Mouse (Mus musculus) MEL (cell line): ENCODE measurements around the gene Trpc4. TPM values are rescaled to one million over a fixed set of nuclear protein-coding genes. Genes with fewer than 3 reads are reported as not detected.

Experiments used
- DNase-seq: peaks from one replicate; pipeline ENCODE4 v3.0.0; 2011; ENCODE audit warnings: low read depth, low spot score
- H3K27ac ChIP-seq: 2 replicates; pipeline ENCODE4 v1.5.1; 2012; ENCODE audit warnings: low read depth, mild to moderate bottlenecking, control low read depth, low read length, moderate library complexity; ENCODE audit not compliant: control insufficient read depth
- H3K27me3 ChIP-seq, 2 experiments: fragments of 150-350 bp in 1 of 2; sonication (generic) in 1 of 2; 2 replicates each; pipeline ENCODE4 v1.6.1; 2012; ENCODE audit warnings: low read length in 2 of 2, mild to moderate bottlenecking in 2 of 2, improper control_type of control experiment in 1 of 2, moderate library complexity in 1 of 2; ENCODE audit not compliant: insufficient read depth in 2 of 2, control insufficient read depth in 1 of 2
- H3K36me3 ChIP-seq, 2 experiments: 2 replicates each; pipeline ENCODE4 v1.6.1; 2012 to 2014; ENCODE audit warnings: low read length in 2 of 2, improper control_type of control experiment in 1 of 2, inconsistent platforms in 1 of 2, mild to moderate bottlenecking in 1 of 2; ENCODE audit not compliant: insufficient read depth in 2 of 2, control insufficient read depth in 1 of 2
- H3K4me1 ChIP-seq, 2 experiments: fragments of 150-350 bp in 1 of 2; sonication (generic) in 1 of 2; 2 replicates each; pipeline ENCODE4 v1.6.1; 2012; ENCODE audit warnings: low read length in 2 of 2, improper control_type of control experiment in 1 of 2, mild to moderate bottlenecking in 1 of 2; ENCODE audit not compliant: insufficient read depth in 2 of 2, control insufficient read depth in 1 of 2
- H3K4me3 ChIP-seq, 2 experiments: fragments of 150-350 bp in 1 of 2; sonication (generic) in 1 of 2; 2 replicates each; pipeline ENCODE4 v1.5.1; 2012; ENCODE audit warnings: low read depth in 2 of 2, low read length in 2 of 2, mild to moderate bottlenecking in 2 of 2, moderate library complexity in 2 of 2, control low read depth in 1 of 2, improper control_type of control experiment in 1 of 2; ENCODE audit not compliant: control insufficient read depth in 1 of 2, insufficient read depth in 1 of 2
- H3K79me2 ChIP-seq: 2 replicates; pipeline ENCODE4 v1.6.1; 2012; ENCODE audit warnings: mild to moderate bottlenecking, low read length, moderate library complexity; ENCODE audit not compliant: control insufficient read depth, poor library complexity, insufficient read depth
- H3K9ac ChIP-seq: 2 replicates; pipeline ENCODE4 v1.6.1; 2012; ENCODE audit warnings: low read depth, mild to moderate bottlenecking, control low read depth, low read length, moderate library complexity; ENCODE audit not compliant: control insufficient read depth, poor library complexity, severe bottlenecking
- H3K9me3 ChIP-seq: fragments of 150-350 bp; sonication (generic); replicated peaks from 2 replicates; pipeline ENCODE4 v1.6.1; 2012; ENCODE audit warnings: mild to moderate bottlenecking, low read length, improper control_type of control experiment, moderate library complexity; ENCODE audit not compliant: insufficient read depth
- CHD2 ChIP-seq: IDR thresholded peaks from 2 replicates; pipeline ENCODE4 v1.6.1; 2011; ENCODE audit warnings: low read length, improper control_type of control experiment
- CTCF ChIP-seq, 3 experiments: IDR thresholded peaks in 2 of 3; conservative IDR thresholded peaks in 1 of 3; 2 replicates each; pipeline ENCODE4 v1.5.1; 2011 to 2012; ENCODE audit warnings: low read length in 3 of 3, low read depth in 2 of 3, mild to moderate bottlenecking in 2 of 3, improper control_type of control experiment in 1 of 3, inconsistent platforms in 1 of 3, mixed read lengths in 1 of 3, moderate library complexity in 1 of 3; ENCODE audit not compliant: control insufficient read depth in 1 of 3, insufficient read depth in 1 of 3, poor library complexity in 1 of 3, severe bottlenecking in 1 of 3
- E2F4 ChIP-seq: IDR thresholded peaks from 2 replicates; pipeline ENCODE4 v1.6.1; 2011; ENCODE audit warnings: low read depth, low read length, improper control_type of control experiment, borderline replicate concordance
- ELF1 ChIP-seq: IDR thresholded peaks from 2 replicates; pipeline ENCODE4 v1.6.1; 2014; ENCODE audit warnings: low read depth, mild to moderate bottlenecking, inconsistent platforms, low read length, improper control_type of control experiment, moderate library complexity
- EP300 ChIP-seq, 2 experiments: IDR thresholded peaks; 2 replicates each; pipeline ENCODE4 v1.6.1; 2011; ENCODE audit warnings: improper control_type of control experiment in 2 of 2, low read length in 2 of 2, low read depth in 1 of 2, mild to moderate bottlenecking in 1 of 2
- GABPA ChIP-seq: IDR thresholded peaks from 2 replicates; pipeline ENCODE4 v1.6.1; 2012; ENCODE audit warnings: low read depth, mild to moderate bottlenecking, inconsistent platforms, low read length, improper control_type of control experiment, moderate library complexity
- GATA1 ChIP-seq: IDR thresholded peaks from 2 replicates; pipeline ENCODE4 v1.6.1; 2011; ENCODE audit warnings: low read depth, low read length, improper control_type of control experiment
- JUND ChIP-seq: IDR thresholded peaks from 2 replicates; pipeline ENCODE4 v1.6.1; 2011; ENCODE audit warnings: low read depth, mild to moderate bottlenecking, improper control_type of control experiment, low read length
- MAZ ChIP-seq: IDR thresholded peaks from 2 replicates; pipeline ENCODE4 v1.6.1; 2012; ENCODE audit warnings: low read depth, mild to moderate bottlenecking, inconsistent platforms, low read length, improper control_type of control experiment
- MEF2A ChIP-seq: IDR thresholded peaks from 2 replicates; pipeline ENCODE4 v1.6.1; 2014; ENCODE audit warnings: low read depth, mild to moderate bottlenecking, inconsistent platforms, low read length, improper control_type of control experiment; ENCODE audit not compliant: poor library complexity, insufficient replicate concordance, severe bottlenecking; ENCODE audit errors: extremely low read depth
- MYB ChIP-seq: IDR thresholded peaks from 2 replicates; pipeline ENCODE4 v1.6.1; 2011; ENCODE audit warnings: mild to moderate bottlenecking, low read depth, low read length, improper control_type of control experiment
- NELFE ChIP-seq: IDR thresholded peaks from 2 replicates; pipeline ENCODE4 v1.6.1; 2011; ENCODE audit warnings: low read depth, low read length, improper control_type of control experiment
- POLR2A ChIP-seq, 2 experiments: IDR thresholded peaks; 2 replicates each; pipeline ENCODE4 v1.6.1; 2011 to 2012; ENCODE audit warnings: low read length in 2 of 2, mild to moderate bottlenecking in 2 of 2, control low read depth in 1 of 2, improper control_type of control experiment in 1 of 2, low read depth in 1 of 2, moderate library complexity in 1 of 2; ENCODE audit not compliant: control insufficient read depth in 1 of 2, insufficient read depth in 1 of 2, poor library complexity in 1 of 2
- POLR2AphosphoS2 ChIP-seq: IDR thresholded peaks from 2 replicates; pipeline ENCODE4 v1.6.1; 2011; ENCODE audit warnings: low read length, improper control_type of control experiment
- RAD21 ChIP-seq: IDR thresholded peaks from 2 replicates; pipeline ENCODE4 v1.6.1; 2011; ENCODE audit warnings: mild to moderate bottlenecking, low read depth, low read length, improper control_type of control experiment
- RCOR1 ChIP-seq: IDR thresholded peaks from 2 replicates; pipeline ENCODE4 v1.6.1; 2012; ENCODE audit warnings: low read depth, mild to moderate bottlenecking, inconsistent platforms, low read length, improper control_type of control experiment
- SIN3A ChIP-seq: IDR thresholded peaks from 2 replicates; pipeline ENCODE4 v1.6.1; 2012; ENCODE audit warnings: low read length, improper control_type of control experiment, inconsistent platforms
- TCF12 ChIP-seq: IDR thresholded peaks from 2 replicates; pipeline ENCODE4 v1.6.1; 2014; ENCODE audit warnings: low read depth, mild to moderate bottlenecking, inconsistent platforms, low read length, improper control_type of control experiment, moderate library complexity
- UBTF ChIP-seq: IDR thresholded peaks from 2 replicates; pipeline ENCODE4 v1.6.1; 2012; ENCODE audit warnings: low read depth, mild to moderate bottlenecking, inconsistent platforms, low read length, improper control_type of control experiment, moderate library complexity, borderline replicate concordance; ENCODE audit not compliant: insufficient read depth
- USF1 ChIP-seq: IDR thresholded peaks from 2 replicates; pipeline ENCODE4 v1.6.1; 2014; ENCODE audit warnings: low read depth, mild to moderate bottlenecking, inconsistent platforms, low read length, improper control_type of control experiment, moderate library complexity
- ZC3H11A ChIP-seq: IDR thresholded peaks from 2 replicates; pipeline ENCODE4 v1.6.1; 2012; ENCODE audit warnings: low read depth, mild to moderate bottlenecking, inconsistent platforms, low read length, improper control_type of control experiment
- ZKSCAN1 ChIP-seq: IDR thresholded peaks from 2 replicates; pipeline ENCODE4 v1.6.1; 2012; ENCODE audit warnings: low read depth, mild to moderate bottlenecking, inconsistent platforms, low read length, improper control_type of control experiment, moderate library complexity
- ZMIZ1 ChIP-seq: IDR thresholded peaks from 2 replicates; pipeline ENCODE4 v1.6.1; 2012; ENCODE audit warnings: low read depth, mild to moderate bottlenecking, inconsistent platforms, low read length, improper control_type of control experiment, moderate library complexity
- ZNF384 ChIP-seq: IDR thresholded peaks from 2 replicates; pipeline ENCODE4 v1.6.1; 2012; ENCODE audit warnings: low read depth, mild to moderate bottlenecking, inconsistent platforms, low read length, improper control_type of control experiment
- polyA plus RNA-seq, 2 experiments: library from polyadenylated mRNA; stranded (reverse) in 1 of 2; unstranded in 1 of 2; fragments of >175 nt in 1 of 2; fragments of >200 nt in 1 of 2; gene quantifications; 2 replicates each; pipeline versions ENCODE4 v1.2.1 to v1.2.4; 2012; ENCODE audit warnings: low replicate concordance in 2 of 2, low read depth in 1 of 2; ENCODE audit not compliant: insufficient read length in 2 of 2, insufficient read depth in 1 of 2, missing spikeins in 1 of 2
- total RNA-seq: library from RNA; depleted of rRNA; stranded (reverse); fragments of 300-350 nt; gene quantifications from 2 replicates; pipeline ENCODE4 v1.2.3, GENCODE M21; 2012; rRNA removed

Gene Trpc4
- total RNA-seq (not detected in 2 replicates), polyA plus RNA-seq (not detected)

- no peaks in the 10 kb centered on the region for H3K36me3 ChIP-seq
- H3K4me3 ChIP-seq: no peak within 1 kb of the TSS
- TF ChIP-seq MEF2A (no peak), ZMIZ1 (no peak), E2F4 (no peak), ZC3H11A (no peak), NELFE (no peak), GATA1 (no peak), CTCF (IDR thresholded peaks at IDR 0.05 in 2 of 3, conservative IDR thresholded peaks at IDR 0.05 in 1 of 3; ENCODE audit: control insufficient read depth in 1 of 3, insufficient read depth in 1 of 3, low read depth in 2 of 3, low read length in 3 of 3, poor library complexity in 1 of 3, severe bottlenecking in 1 of 3) (no peak), MYB (no peak), GABPA (no peak), CHD2 (no peak), POLR2AphosphoS2 (no peak), SIN3A (no peak), ZKSCAN1 (no peak)
- no peaks in the 10 kb centered on the region for H3K4me1 ChIP-seq
- no peaks in the 10 kb centered on the region for H3K79me2 ChIP-seq
- H3K27me3 ChIP-seq: no peaks in the 10 kb centered on the region; a peak in 1 of 4 replicates
- H3K9me3 ChIP-seq: no peaks in the 10 kb centered on the region
- H3K9ac ChIP-seq: no peak within 1 kb of the TSS
- DNase-seq: no peak
- H3K27ac ChIP-seq: no peak within 1 kb of the TSS
Observed at GRCm38 (mm10) chr3:54155639-54156315, at the start of gene Trpc4. Gene Trpc4, plus strand, starts transcription at chr3:54156035.

- no peaks in the 10 kb centered on the region for H3K36me3 ChIP-seq
- H3K4me1 ChIP-seq: no peaks in the 10 kb centered on the region
- no peaks in the 10 kb centered on the region for H3K79me2 ChIP-seq
- no peaks in the 10 kb centered on the region for H3K9me3 ChIP-seq
- no peak overlapping the region for H3K4me3 ChIP-seq
- TF ChIP-seq ZKSCAN1 (no peak), MAZ (no peak), POLR2AphosphoS2 (no peak), NELFE (no peak), ZC3H11A (no peak), RAD21 (no peak), SIN3A (no peak), TCF12 (no peak), MYB (no peak), ZNF384 (no peak), USF1 (no peak), POLR2A (IDR thresholded peaks at IDR 0.05; ENCODE audit: control insufficient read depth in 1 of 2, insufficient read depth in 1 of 2, low read depth in 1 of 2, low read length in 2 of 2, poor library complexity in 1 of 2) (no peak), UBTF (no peak), RCOR1 (no peak), ELF1 (no peak), EP300 (IDR thresholded peaks at IDR 0.05; ENCODE audit: low read depth in 1 of 2, low read length in 2 of 2) (no peak), JUND (no peak)
- no peak for DNase-seq
- no peaks in the 10 kb centered on the region; a peak in 1 of 4 replicates for H3K27me3 ChIP-seq
- no peak overlapping the region for H3K27ac ChIP-seq
- H3K9ac ChIP-seq: no peak overlapping the region
Observed at GRCm38 (mm10) chr3:54111489-54111888, 44.3 kb upstream of the Trpc4 start.
